Mouse (Mus musculus): Measurements from ENCODE around the gene Wdr25. TPM values are rescaled to one million over a fixed set of nuclear protein-coding genes. Genes with fewer than 3 reads are reported as not detected.

Gene Wdr25
- total RNA-seq, 2 experiments from 2014 or later, result 3.1 to 4.8 TPM

GRCm38 (mm10) chr12:108985025-108985424, 91.6 kb downstream of the Wdr25 start:
- DNase-seq, result no peak

- DNase-seq, result no peak
These were observed 94.0 kb downstream of the Wdr25 start for GRCm38 (mm10) chr12:108987448-108987847.

GRCm38 (mm10) chr12:108990425-108990824, 97.0 kb downstream of the Wdr25 start:
- DNase-seq, result no peak

GRCm38 (mm10) chr12:108993046-108993445, 99.6 kb downstream of the Wdr25 start:
- DNase-seq, result no peak

- peak; percentile 62 for DNase-seq
These were observed 101.1 kb downstream of the Wdr25 start for GRCm38 (mm10) chr12:108994436-108995031.

- DNase-seq, result no peak
These were observed 102.7 kb downstream of the Wdr25 start for GRCm38 (mm10) chr12:108995976-108996636.

GRCm38 (mm10) chr12:108997249-108997648, 103.8 kb downstream of the Wdr25 start:
- DNase-seq, result no peak

- DNase-seq, result no peak
These were observed 109.5 kb downstream of the Wdr25 start for GRCm38 (mm10) chr12:109002978-109003377.

- DNase-seq, result no peak
These were observed 116.7 kb downstream of the Wdr25 start for GRCm38 (mm10) chr12:109010070-109010649.

- no peak for DNase-seq
These were observed 128.8 kb downstream of the Wdr25 start for GRCm38 (mm10) chr12:109022181-109022691.

GRCm38 (mm10) chr12:109022966-109023365, 129.5 kb downstream of the Wdr25 start:
- no peak for DNase-seq

- DNase-seq, result no peak
These were observed 130.3 kb downstream of the Wdr25 start for GRCm38 (mm10) chr12:109023780-109024179.

- no peak for DNase-seq
These were observed 143.6 kb downstream of the Wdr25 start for GRCm38 (mm10) chr12:109037026-109037425.

- no peak for DNase-seq
These were observed 144.9 kb downstream of the Wdr25 start for GRCm38 (mm10) chr12:109038179-109038819.

GRCm38 (mm10) chr12:109039311-109039710, 145.9 kb downstream of the Wdr25 start:
- DNase-seq, result no peak

GRCm38 (mm10) chr12:109044497-109044896, 151.1 kb downstream of the Wdr25 start:
- no peak for DNase-seq

GRCm38 (mm10) chr12:109045581-109045980, 152.2 kb downstream of the Wdr25 start:
- DNase-seq, result no peak

GRCm38 (mm10) chr12:109049949-109050348, 156.5 kb downstream of the Wdr25 start:
- no peak for DNase-seq

- no peak for DNase-seq
These were observed 159.8 kb downstream of the Wdr25 start for GRCm38 (mm10) chr12:109053020-109053806.

- DNase-seq, result no peak
These were observed 164.3 kb downstream of the Wdr25 start for GRCm38 (mm10) chr12:109057736-109058135.

GRCm38 (mm10) chr12:109058660-109059059, 165.2 kb downstream of the Wdr25 start:
- no peak for DNase-seq

- peak; percentile 35 for DNase-seq
These were observed 174.2 kb downstream of the Wdr25 start for GRCm38 (mm10) chr12:109067561-109068135.

Measured in gastrocnemius, postnatal 25 days (tissue).